ENCODE assay signal across 10 mouse cellular contexts in genomic region chr8:127774642-127775041, GRCm38 (mm10).
DNase-seq lines count a peak whose midpoint lies in the region; ATAC-seq lines count a peak whose summit lies in the region.
"Had no signal": no experiment of that assay in that cellular context is flagged by ENCODE, and none has a peak within 500 bp of the region (broad histone marks: within the 10 kb centered on the region; RNA-seq: fewer than 3 reads in every experiment).

No protein-coding gene starts in this region.

- WGBS in hindbrain, embryonic 16.5 days: 61% methylated on average over 9 of the region's 9 CpGs
- WGBS in midbrain, embryonic 10.5 days: 59% methylated on average over 9 of the region's 9 CpGs

- DNase-seq in cerebellum, postnatal 10 days: peak; percentile 26 to 37
- DNase-seq in cerebellum, adult 9-11 months: no peak
- peak; percentile 18 for DNase-seq in ES-CJ7 (ENCODE audit: low read depth, low spot score)
- DNase-seq in midbrain, embryonic 10.5 days (ENCODE audit: low spot score): peak; percentile 26
- no peak for DNase-seq in kidney, postnatal 10 days
- no peak for DNase-seq in adrenal gland, adult 18-20 months (ENCODE audit: low spot score in 2 of 2)
- DNase-seq in kidney, adult 18-20 months: no peak
- DNase-seq: cerebellum, adult 11-12 months had no signal

- no peaks in the 10 kb centered on the region for H3K27me3 ChIP-seq in hindbrain, embryonic 16.5 days (replicated peaks; ENCODE audit: control insufficient read depth, insufficient read depth, low read length)
- H3K27me3 ChIP-seq in midbrain, embryonic 10.5 days (ENCODE audit: low read depth, poor library complexity, severe bottlenecking): peaks cover 12% of the 10 kb centered on the region

- peak overlapping the region; percentile 27 for H3K4me2 ChIP-seq in hindbrain, embryonic 16.5 days (ENCODE audit: low read length)

- no peak overlapping the region for H3K9ac ChIP-seq in hindbrain, embryonic 16.5 days (ENCODE audit: low read depth, low read length)

- no peaks in the 10 kb centered on the region for H3K9me3 ChIP-seq in hindbrain, embryonic 16.5 days (ENCODE audit: control insufficient read depth, low read length)
- no peaks in the 10 kb centered on the region for H3K9me3 ChIP-seq in midbrain, embryonic 10.5 days (replicated peaks)

- no peak overlapping the region for H3K27ac ChIP-seq in hindbrain, embryonic 16.5 days (ENCODE audit: low read depth, low read length)
- 0 out of 2 replicates have a peak overlapping the region, but pooled peaks have one; percentile 42 for H3K27ac ChIP-seq in midbrain, embryonic 10.5 days (replicated peaks)

- no peak overlapping the region for H3K4me3 ChIP-seq in hindbrain, embryonic 16.5 days (ENCODE audit: low read length)
- no peak overlapping the region for H3K4me3 ChIP-seq in midbrain, embryonic 10.5 days
- H3K4me3 ChIP-seq: megakaryocyte, embryonic 14.5 days had no signal

- H3K4me1 ChIP-seq in hindbrain, embryonic 16.5 days (ENCODE audit: control insufficient read depth, insufficient read depth, low read depth, low read length): peaks cover 17% of the 10 kb centered on the region
- H3K4me1 ChIP-seq in midbrain, embryonic 10.5 days: peaks cover 34% of the 10 kb centered on the region
- H3K4me1 ChIP-seq: megakaryocyte, embryonic 14.5 days had no signal

- no peaks in the 10 kb centered on the region for H3K36me3 ChIP-seq in hindbrain, embryonic 16.5 days (ENCODE audit: control insufficient read depth, insufficient read depth, low read length)
- no peaks in the 10 kb centered on the region for H3K36me3 ChIP-seq in midbrain, embryonic 10.5 days

- peak; percentile 69 for ATAC-seq in hindbrain, embryonic 16.5 days

Comparison
In these comparisons a context has a peak if more than half of its experiments do, and no peak if none do; other contexts are left out.
1. DNase-seq: peak in cerebellum, postnatal 10 days (2 of 2), ES-CJ7 (single experiment) and midbrain, embryonic 10.5 days (single experiment); none in cerebellum, adult 9-11 months (single experiment), kidney, postnatal 10 days (single experiment), adrenal gland, adult 18-20 months (0 of 2) and kidney, adult 18-20 months (single experiment).